Mouse (Mus musculus) frontal cortex, adult (tissue): ENCODE measurements around the gene Sash1.
A peak's percentile ranks its signal among the peaks of the same experiment; 100 is the strongest.
"Not testable (repeated sequence)": the region's sequence is repeated elsewhere in the genome, so short reads cannot be mapped to it uniquely, and the experiment has no call there.

Experiments used
- ATAC-seq: cut with Nextera tagmentation; 2 replicates; pipeline ENCODE4 v1.9.2; 2017; ENCODE audit warnings: mild to moderate bottlenecking, moderate library complexity, mixed read lengths; ENCODE audit not compliant: low TSS enrichment

Sash1 gene

DNA sequence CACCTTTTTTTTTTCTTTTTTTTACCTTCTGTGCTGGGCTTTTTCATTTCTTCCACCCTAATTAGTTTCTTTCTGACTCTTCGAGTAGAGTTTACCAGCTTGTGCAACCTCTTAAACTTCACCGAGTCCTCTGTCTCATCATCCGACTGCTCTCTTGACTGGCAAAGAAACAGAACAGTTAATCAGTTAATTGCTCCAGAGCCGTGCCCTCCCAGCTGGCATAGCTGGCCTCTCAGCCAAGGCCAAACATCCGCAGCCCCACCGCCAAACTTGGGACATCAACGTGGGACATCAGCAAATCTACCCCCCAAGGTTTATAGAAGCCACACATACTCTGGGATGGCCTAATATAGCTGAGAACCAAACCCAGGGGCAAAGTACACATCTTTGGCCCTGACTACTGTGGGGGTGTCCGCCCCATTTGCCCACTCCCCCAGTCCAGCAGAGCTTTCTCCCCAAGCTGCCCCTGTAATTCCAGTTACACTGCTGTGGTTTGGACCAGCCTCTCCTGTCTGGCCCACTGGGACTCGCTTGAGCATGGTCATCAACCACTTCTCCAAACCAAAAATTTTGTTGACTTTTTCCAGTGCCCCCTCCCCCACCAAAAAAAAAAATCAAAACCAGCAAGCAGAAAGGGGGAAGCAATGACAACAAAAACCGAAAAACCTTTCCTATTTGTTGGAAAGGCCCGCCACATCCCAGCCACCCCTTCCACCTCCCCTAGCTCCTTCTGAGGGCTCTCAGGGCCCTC, 129.1 kb downstream of the Sash1 start:
- no peak for ATAC-seq

DNA sequence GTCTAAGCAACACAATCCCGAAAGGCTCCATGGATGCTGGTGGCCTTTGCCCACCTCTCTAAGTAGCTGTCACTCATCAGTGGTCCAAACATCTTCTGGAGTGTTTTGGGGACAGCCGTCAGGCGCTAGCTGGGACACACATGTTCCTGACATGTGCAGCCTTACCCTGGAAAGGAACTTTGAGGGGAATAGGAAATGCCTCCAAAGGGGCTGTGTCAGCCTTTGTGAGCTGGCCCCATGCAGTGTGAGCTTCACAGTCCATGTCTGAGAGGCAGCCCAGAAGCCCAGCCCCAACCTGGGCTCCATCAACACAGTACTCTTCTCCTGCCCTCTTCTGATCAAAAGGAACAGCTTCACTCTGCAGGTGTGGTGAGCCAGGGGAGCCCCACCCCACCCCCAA, 132.5 kb downstream of the Sash1 start:
- ATAC-seq = no peak

DNA sequence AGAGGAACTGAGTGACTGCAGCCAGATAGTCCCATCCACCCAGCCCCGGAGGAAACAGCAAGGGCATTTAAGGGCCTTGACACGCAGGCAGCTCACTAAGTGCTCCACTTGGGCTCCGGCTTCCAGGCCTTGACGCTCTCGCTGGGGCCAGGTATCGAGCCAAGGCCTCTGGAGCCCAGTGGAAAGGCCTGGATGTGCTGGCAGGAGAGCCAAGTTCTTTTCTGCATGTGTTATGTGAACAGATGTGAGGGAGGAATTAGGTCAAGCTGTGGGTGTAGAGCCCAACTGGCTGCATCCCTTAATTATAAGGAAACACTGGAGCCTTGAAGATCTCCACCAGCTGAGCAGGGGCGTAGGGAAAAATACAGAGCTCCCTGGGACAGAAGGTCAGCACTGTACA, 133.4 kb downstream of the Sash1 start:
- peak; percentile 36 for ATAC-seq

GRCm38 (mm10) chr10:8749537-8749936, 136.3 kb downstream of the Sash1 start:
- ATAC-seq = no peak

GRCm38 (mm10) chr10:8747450-8748212, 138.2 kb downstream of the Sash1 start:
- ATAC-seq = no peak

DNA sequence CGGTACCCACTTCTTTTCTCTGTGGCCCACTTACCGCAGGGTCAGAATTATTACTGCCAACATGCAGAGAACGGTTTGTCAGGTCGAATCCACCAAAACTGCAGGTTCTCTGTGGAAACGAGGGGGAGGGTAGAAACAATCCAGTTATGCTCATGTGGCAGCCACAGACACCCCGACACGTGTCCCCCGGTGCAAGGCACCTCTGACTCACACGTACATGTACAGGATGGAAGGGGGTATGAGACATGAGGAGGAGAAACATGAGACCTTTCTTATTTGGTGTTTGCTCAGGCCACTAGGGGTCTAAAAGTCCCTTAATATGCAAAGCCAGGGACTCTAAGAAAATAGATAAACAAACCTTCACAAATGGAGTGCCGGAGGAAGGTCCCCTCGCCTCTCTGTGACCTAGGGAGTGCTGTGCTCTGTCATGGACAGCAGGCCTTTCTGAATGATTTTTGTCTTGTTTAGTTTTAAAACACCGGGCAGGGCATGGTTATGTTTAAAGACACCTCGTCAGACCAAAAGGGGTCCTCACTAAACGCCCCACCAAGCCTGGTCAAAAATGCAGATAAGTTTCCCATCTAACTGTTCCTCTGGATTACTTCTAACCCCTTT, 139.7 kb downstream of the Sash1 start:
- ATAC-seq = no peak

GRCm38 (mm10) chr10:8742872-8743271, 143.0 kb downstream of the Sash1 start:
- peak; percentile 90 for ATAC-seq

DNA sequence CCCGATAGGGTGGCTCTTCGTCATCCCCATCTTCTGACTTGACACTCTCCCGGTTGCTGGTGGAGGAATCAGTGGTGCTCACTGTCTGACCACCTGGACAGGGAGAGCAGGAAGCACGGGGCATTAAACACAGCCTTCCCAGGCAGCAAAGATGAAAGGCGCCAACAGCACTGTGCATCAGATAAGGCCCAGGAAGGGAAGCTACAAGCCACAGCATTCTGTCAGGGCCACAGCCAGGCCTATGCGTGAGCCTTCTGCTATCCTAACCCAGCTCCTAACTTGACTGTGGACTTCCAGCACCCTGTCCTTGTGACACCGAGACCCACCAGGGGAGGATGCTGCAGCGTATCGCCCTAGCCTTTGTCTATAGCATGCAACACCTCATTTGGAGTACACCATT, 144.4 kb downstream of the Sash1 start:
- no peak for ATAC-seq

GRCm38 (mm10) chr10:8740797-8741196, 145.1 kb downstream of the Sash1 start:
- ATAC-seq = no peak

- ATAC-seq = peak; percentile 59
These were observed 156.2 kb downstream of the Sash1 start for GRCm38 (mm10) chr10:8729387-8730337.

DNA sequence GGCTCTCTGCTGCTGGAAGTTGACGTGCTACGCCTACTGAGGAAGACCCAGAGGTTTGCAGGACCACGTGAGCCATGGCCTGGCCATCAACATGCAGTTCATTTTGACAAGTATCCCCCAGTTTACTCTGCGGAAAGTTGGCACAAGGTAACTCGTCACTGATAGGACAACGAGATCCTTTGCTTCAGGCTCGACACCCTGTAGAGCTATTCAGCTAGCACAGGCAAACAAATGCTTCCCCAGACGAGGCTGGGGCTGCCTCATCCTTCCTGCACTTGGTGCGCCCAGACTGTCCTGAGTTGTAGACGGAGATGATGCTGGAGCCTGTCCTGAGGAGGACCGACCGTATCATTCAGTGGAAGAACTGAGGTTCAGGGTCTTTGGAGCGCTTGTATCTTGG, 166.5 kb downstream of the Sash1 start:
- ATAC-seq = no peak

DNA sequence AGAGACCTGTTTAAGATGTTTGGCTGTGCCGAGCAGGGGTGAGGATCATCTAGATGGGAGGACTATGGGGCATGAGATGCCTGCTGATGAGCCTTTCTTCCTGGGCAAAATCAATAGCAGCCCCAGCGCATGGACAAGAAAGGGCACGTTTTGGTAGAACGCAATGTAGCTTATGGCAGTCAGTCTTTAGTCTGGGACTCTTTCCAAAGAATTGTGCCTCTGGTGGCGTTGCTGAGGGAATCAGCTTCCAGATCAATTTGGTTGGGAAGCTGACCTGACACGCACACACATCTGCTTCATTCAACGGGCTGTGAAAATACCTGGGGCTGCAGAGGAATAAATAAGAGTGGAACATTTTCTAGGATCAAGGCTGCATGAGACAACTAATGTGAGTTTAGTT, 167.0 kb downstream of the Sash1 start:
- no peak for ATAC-seq

DNA sequence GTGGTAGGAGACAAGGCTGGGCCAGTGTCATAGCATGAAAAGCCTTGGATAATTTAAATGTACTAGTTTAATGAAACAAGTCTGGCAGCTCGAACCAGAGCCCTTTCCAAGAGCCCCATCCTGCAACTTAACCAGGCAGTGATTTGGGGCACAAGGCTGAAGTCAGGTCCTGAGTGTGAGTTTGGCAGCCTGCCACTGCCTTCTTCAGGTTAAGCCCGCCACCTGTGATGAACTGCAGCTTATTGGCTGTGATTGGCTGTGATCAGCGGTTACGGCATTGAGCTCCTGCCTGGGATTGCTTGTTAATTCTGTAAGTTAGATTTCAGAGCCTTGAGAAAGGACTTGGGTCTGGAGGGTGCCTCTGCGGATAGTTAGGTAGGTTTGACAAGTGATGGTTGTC, 168.7 kb downstream of the Sash1 start:
- no peak for ATAC-seq

DNA sequence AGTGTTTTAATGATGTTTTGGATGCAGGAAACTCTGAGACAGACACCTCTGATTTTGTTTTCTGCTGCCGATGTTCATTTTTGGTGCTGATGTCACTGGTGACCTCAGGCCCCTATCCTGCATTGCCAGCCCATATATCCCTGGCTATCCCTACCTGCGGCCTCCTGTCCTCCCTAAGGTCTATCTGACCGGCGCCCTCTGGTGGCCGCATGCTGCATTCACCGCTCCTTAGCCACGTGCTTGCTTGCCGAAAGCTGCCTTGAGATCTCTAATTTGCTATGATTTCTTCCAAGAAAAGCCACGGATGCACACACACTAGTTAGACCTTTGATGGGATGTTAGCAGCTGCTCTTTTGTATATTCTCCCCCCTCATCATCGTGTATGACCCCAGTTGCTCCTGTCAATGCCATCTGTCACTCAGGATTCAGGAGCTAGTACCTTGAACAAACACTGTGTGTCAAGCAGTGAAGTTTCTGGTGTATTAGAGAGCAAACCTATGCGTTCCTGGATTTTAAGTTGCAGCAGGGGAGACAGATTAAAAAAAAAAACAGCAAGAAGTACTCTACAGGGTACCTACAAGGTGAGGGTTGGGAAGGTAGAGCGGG, 170.1 kb downstream of the Sash1 start:
- peak; percentile 98 for ATAC-seq

DNA sequence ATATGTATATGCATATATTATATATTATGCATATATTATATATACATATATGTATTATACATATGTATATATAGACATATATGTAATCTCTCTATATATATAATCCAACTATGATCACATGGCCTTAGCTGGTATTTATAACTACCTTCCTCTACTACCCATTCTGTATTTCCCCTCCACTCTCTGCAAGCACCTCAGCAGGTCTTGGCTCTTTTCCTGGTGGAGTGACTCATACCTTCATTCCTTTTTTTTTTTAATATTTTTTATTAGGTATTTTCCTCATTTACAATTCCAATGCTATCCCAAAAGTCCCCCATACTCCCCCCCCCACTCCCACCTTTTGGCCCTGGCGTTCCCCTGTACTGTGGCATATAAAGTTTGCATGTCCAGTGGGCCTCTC, 189.2 kb downstream of the Sash1 start:
- ATAC-seq = not testable (repeated sequence)

DNA sequence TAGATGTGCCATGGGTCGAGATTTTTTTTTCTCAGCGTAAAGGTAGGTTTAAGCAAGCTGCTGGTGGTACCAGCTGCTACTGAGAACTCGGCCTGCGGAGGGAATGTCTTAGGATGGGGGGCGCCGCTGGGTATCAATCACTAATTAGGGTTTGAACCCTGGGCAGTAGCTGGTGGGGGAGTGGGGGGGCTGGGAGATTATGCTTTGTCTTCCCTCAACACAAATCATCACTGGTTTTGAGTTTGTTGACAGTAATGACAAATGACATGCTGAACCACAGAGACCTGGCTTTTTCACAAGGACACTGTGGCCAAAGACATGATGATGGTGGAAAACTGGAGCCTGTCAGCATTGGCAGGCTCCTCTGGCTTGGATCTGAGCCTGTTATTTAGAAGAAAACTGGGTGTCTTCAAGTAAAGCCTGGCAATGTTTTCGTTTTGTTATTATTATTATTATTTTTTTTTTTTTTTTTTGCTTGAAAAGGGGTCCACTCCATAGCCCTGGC, 191.8 kb downstream of the Sash1 start:
- no peak for ATAC-seq

DNA sequence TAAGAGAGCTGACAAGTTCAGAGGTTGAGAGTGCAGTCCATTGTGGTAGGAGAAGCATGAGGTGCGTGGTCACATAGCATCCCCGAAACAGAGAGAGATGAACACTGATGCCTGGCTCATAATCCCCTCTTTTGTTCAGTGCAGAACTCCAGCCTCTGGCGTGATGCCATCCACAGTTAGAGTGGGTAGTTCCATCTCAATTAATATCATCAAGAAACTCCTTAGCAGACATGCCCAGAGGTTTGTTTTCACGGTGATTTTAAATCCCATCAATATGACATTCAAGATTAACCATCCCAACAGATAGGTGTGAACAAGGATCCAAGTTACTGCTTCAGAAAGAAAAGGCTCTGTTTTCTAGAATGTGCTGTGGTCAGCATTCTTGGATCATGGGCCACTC, 192.3 kb downstream of the Sash1 start:
- ATAC-seq = no peak

GRCm38 (mm10) chr10:8692531-8692930, 193.3 kb downstream of the Sash1 start:
- ATAC-seq = no peak

GRCm38 (mm10) chr10:8686219-8686618, 199.7 kb downstream of the Sash1 start:
- ATAC-seq = no peak

- no peak for ATAC-seq
These were observed 200.6 kb downstream of the Sash1 start for GRCm38 (mm10) chr10:8685269-8685668.

DNA sequence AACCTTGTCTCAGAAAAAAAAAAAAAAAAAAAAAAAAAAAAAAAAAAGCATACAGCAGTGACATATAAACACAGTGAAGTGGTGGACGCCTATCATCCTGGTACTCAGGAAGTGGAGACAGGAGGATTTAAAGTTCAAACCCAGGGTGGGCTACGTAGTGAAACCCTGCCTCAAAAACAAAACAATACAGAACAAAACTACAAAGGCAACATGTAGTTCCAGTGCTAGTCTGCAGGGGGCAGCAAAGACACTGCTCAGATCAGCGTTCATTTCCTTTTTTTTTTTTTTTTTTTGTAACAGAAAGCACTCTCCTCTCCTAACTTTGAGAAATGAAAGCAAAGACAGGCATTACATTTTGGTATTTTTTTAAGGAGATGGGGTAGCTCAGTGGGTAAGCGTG, 203.0 kb downstream of the Sash1 start:
- peak; percentile 34; the same call in 1 of the 2 replicates for ATAC-seq
